Mouse (Mus musculus) liver, embryonic 12.5 days (tissue): ENCODE measurements around the gene Piga. TPM values are rescaled to one million over a fixed set of nuclear protein-coding genes. Genes with fewer than 3 reads are reported as not detected.

ENCODE experiments used
- polyA plus RNA-seq: library from polyadenylated mRNA; unstranded; fragments of >200 nt; fragmentation: Nextera tagmentation; extraction: Ambion mirVana; gene quantifications from 2 replicates; pipeline ENCODE4 v1.2.1, GENCODE M21; 2016

The Piga gene
- polyA plus RNA-seq, 1 experiment from 2014 or later = 20.6 TPM

Other genes starting within 250 kb of the Piga start
- 0.16 and 0.20 TPM in 2 replicates for gene Bmx, start 161.6 kb upstream of the Piga start, polyA plus RNA-seq
- 18.8 and 19.8 TPM in 2 replicates for gene Pir, start 150.4 kb upstream of the Piga start, polyA plus RNA-seq
- 1.0 and 1.2 TPM in 2 replicates for gene Vegfd, start 46.4 kb upstream of the Piga start, polyA plus RNA-seq
- gene Asb11, start 17.2 kb downstream of the Piga start, polyA plus RNA-seq = not detected in 2 replicates
- not detected in 2 replicates for gene Asb9, start 86.5 kb downstream of the Piga start, polyA plus RNA-seq